Mouse (Mus musculus) left cerebral cortex, postnatal 36 days (tissue): ENCODE measurements around the gene Tnrc6b. TPM values are rescaled to one million over a fixed set of nuclear protein-coding genes. Genes with fewer than 3 reads are reported as not detected.
"Not testable (repeated sequence)": the region's sequence is repeated elsewhere in the genome, so short reads cannot be mapped to it uniquely, and the experiment has no call there.

Experiments
- DNase-seq, 2 experiments: peaks; one replicate each; pipeline ENCODE4 v3.0.0; 2021 to 2022; ENCODE audit warnings: low spot score in 2 of 2, mixed read lengths in 1 of 2
- intact Hi-C: fragments of 180-260 bp; cut with DNase I; formaldehyde crosslinking; loops from one replicate; pipeline ENCODE4 v1.15.1; 2025
- total RNA-seq, 2 experiments: library from RNA; stranded (reverse); gene quantifications; 2 replicates each; pipeline ENCODE4 v1.2.3; 2021

The Tnrc6b gene
- total RNA-seq, 2 experiments from 2014 or later, result 107 to 142 TPM

- intact Hi-C loops, result no loop called here
- DNase-seq, result no peak
These were observed 175.4 kb downstream of the Tnrc6b start for GRCm38 (mm10) chr15:80886361-80887156.

GRCm38 (mm10) chr15:80892341-80892740, 181.2 kb downstream of the Tnrc6b start:
- no peak for DNase-seq
- intact Hi-C loops, result no loop called here

- intact Hi-C loops, result no loop called here
- DNase-seq, result no peak
These were observed 185.6 kb downstream of the Tnrc6b start for GRCm38 (mm10) chr15:80896741-80897140.

GRCm38 (mm10) chr15:80897911-80898310, 186.8 kb downstream of the Tnrc6b start:
- intact Hi-C loops, result no loop called here
- no peak for DNase-seq

GRCm38 (mm10) chr15:80899806-80900205, 188.7 kb downstream of the Tnrc6b start:
- intact Hi-C loops, result no loop called here
- no peak for DNase-seq

- DNase-seq, result peak; percentile 11 to 14
- intact Hi-C loops, result no loop called here
These were observed 190.8 kb downstream of the Tnrc6b start for GRCm38 (mm10) chr15:80901806-80902513.

- DNase-seq, intact Hi-C loops: not testable (repeated sequence)
These were observed 193.7 kb downstream of the Tnrc6b start for GRCm38 (mm10) chr15:80904776-80905175.

GRCm38 (mm10) chr15:80910183-80910582, 199.1 kb downstream of the Tnrc6b start:
- DNase-seq, result no peak
- intact Hi-C loops, result no loop called here

- DNase-seq, result no peak
- intact Hi-C loops, result no loop called here
These were observed 199.8 kb downstream of the Tnrc6b start for GRCm38 (mm10) chr15:80910790-80911531.

GRCm38 (mm10) chr15:80912175-80912574, 201.1 kb downstream of the Tnrc6b start:
- no peak for DNase-seq
- intact Hi-C loops, result no loop called here

- intact Hi-C loops, result no loop called here
- DNase-seq, result no peak
These were observed 202.7 kb downstream of the Tnrc6b start for GRCm38 (mm10) chr15:80913803-80914202.

- intact Hi-C loops, result no loop called here
- DNase-seq, result no peak
These were observed 204.7 kb downstream of the Tnrc6b start for GRCm38 (mm10) chr15:80915850-80916249.

GRCm38 (mm10) chr15:80916621-80917020, 205.5 kb downstream of the Tnrc6b start:
- intact Hi-C loops, result no loop called here
- no peak for DNase-seq

- DNase-seq, result no peak
- intact Hi-C loops, result no loop called here
These were observed 209.2 kb downstream of the Tnrc6b start for GRCm38 (mm10) chr15:80920346-80920745.

GRCm38 (mm10) chr15:80921781-80922180, 210.7 kb downstream of the Tnrc6b start:
- DNase-seq, result no peak
- intact Hi-C loops, result no loop called here

GRCm38 (mm10) chr15:80924211-80924610, 213.1 kb downstream of the Tnrc6b start:
- no peak for DNase-seq
- intact Hi-C loops, result no loop called here

GRCm38 (mm10) chr15:80928811-80929355, 217.8 kb downstream of the Tnrc6b start:
- peak in 1 of 2 experiments; percentile 26 for DNase-seq
- intact Hi-C loops, result no loop called here

GRCm38 (mm10) chr15:80930048-80930571, 219.0 kb downstream of the Tnrc6b start:
- DNase-seq, result no peak
- intact Hi-C loops, result no loop called here

GRCm38 (mm10) chr15:80930676-80931320, 219.7 kb downstream of the Tnrc6b start:
- DNase-seq, intact Hi-C loops: not testable (repeated sequence)
